Mouse (Mus musculus): ENCODE results near the gene Sugt1.

DNA sequence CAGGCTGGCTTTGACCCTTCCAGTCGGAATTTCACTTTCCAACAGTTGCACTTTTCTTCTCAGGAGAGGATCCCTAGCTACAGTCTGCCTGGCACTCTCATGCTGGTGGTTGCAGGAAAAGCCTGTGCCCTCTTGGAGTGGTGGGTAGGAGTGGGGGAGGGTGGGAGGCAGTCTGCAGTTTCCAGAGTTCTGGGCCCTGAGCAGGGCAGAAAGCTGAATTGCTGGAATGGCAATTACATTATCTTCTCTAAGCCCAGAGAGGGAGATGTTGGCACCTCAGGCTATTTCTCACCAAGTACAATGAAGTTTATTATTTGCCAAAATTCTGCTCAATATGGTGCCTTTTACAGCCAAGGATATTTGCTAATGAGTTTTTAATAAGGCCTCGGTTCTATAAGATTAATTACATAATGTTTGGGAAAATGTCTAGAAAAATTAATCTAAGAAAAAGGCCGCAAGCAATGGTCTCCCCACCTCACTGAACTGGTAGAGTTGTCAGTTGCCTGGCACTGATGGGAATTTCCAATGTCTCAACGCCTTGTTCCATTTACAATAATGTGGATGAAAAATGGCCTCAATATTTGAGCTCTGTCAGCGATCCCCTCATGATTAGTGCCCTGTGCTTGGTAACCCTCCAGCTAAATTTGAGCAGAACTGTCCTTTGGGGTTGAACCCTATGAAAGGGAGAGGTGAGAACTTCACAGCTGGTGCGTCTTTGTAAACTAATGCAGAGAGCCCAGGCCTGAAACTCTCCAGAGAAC, 71.4 kb downstream of the Sugt1 start:
- TF ChIP-seq GATA1 (IDR thresholded peaks at IDR 0.05; ENCODE audit: low read length) (no peak), TAL1 (IDR thresholded peaks at IDR 0.05; ENCODE audit: low read length) (no peak)
